Mouse (Mus musculus): ENCODE results near the gene Sipa1l3. TPM values are rescaled to one million over a fixed set of nuclear protein-coding genes. Genes with fewer than 3 reads are reported as not detected.

Sipa1l3 gene
- polyA plus RNA-seq, 1 experiment from 2014 or later: 14.8 TPM

DNA sequence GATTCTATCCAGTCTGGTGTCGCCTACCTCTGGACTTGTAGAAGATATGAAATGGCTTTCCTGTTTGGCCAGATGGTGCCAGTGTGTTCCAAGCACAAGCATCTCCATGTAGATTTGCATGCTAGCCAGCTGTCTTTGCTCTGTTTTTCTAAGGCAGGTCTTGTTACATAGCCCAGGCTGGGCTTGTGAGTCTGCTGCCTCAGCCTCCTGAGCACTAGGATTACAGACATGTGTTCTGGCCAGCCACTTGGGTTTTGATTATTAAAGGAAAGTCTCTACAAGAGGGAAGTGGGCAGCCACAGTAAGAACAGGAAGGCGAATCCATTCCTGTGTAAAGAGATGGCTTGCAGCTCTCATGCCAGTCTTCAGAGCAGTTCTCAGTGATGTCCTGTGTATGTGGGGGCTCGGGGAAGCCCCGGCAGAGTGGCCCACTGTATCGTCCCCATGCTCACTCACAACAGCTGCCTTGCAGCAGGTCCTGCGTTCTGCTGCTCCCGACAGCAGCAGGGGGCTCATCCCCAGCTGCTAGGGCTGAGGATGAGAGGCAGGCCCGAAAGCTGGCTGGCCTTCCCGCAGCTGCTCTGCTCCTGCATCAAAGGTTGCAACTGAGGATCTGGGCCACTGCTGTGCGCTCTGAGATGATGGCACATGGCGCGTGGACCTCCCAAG, 97.1 kb downstream of the Sipa1l3 start:
- ATAC-seq: peak; percentile 38; the same call in 1 of the 2 replicates
- Histone ChIP-seq H3K27ac (peak overlapping the region; percentile 76), H3K4me3 (replicated peaks) (no peak overlapping the region), H3K9me3 (no peaks in the 10 kb centered on the region), H3K4me2 (replicated peaks) (no peak overlapping the region), H3K36me3 (no peaks in the 10 kb centered on the region), H3K4me1 (replicated peaks) (peaks cover 31% of the 10 kb centered on the region), H3K9ac (replicated peaks) (peak overlapping the region; percentile 36; the same call in 1 of the 2 replicates), H3K27me3 (no peaks in the 10 kb centered on the region)
- 22% methylated on average over 12 of the region's 12 CpGs for WGBS

DNA sequence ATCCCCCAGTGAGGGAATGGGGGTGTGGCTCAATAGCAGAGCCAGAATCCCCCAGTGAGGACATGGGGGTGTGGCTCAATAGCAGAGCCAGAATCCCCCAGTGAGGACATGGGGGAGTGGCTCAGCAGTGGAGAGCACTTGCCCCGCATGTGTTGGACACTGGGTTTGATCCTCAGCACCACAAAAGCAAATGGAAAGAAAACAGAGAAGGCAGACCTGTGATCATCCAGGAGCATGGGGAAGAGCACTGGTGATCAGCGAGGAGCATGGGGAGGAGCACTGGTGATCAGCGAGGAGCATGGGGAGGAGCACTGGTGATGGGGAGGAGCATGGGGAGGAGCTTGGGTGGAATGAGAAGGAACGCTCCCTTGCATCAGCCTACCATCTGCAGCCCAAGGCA, 98.6 kb downstream of the Sipa1l3 start:
- no peak overlapping the region for H3K4me2 ChIP-seq (replicated peaks)
- H3K9ac ChIP-seq (replicated peaks): no peak overlapping the region
- H3K4me3 ChIP-seq (replicated peaks): no peak overlapping the region
- no peaks in the 10 kb centered on the region for H3K36me3 ChIP-seq
- WGBS: 60% methylated on average over 4 of the region's 4 CpGs
- no peaks in the 10 kb centered on the region for H3K9me3 ChIP-seq
- no peak overlapping the region for H3K27ac ChIP-seq
- ATAC-seq: no peak
- peaks cover 34% of the 10 kb centered on the region for H3K4me1 ChIP-seq (replicated peaks)
- no peaks in the 10 kb centered on the region for H3K27me3 ChIP-seq

DNA sequence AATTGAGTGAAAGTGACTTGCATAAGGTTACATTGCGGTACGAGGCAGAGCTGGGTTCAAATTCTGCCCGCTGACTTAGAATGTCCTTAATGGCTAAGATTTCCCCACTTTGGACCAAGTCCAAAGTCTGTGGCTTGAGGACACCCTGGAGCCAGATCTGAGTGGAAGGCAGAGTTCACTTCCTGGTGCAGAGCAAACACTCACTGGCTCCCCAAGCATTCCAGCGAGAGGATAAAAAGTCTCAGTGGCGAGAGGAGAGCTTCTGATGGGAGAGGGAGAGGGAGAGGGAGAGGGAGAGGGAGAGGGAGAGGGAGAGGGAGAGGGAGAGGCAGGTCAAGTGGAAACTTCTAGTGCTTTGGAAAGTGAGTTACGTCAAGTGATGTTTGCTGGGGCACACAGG, 100.2 kb downstream of the Sipa1l3 start:
- WGBS: 76% methylated on average over 6 of the region's 6 CpGs
- Histone ChIP-seq H3K4me2 (replicated peaks) (no peak overlapping the region), H3K36me3 (no peaks in the 10 kb centered on the region), H3K27me3 (no peaks in the 10 kb centered on the region), H3K9ac (replicated peaks) (no peak overlapping the region), H3K9me3 (no peaks in the 10 kb centered on the region), H3K4me3 (replicated peaks) (no peak overlapping the region), H3K27ac (no peak overlapping the region), H3K4me1 (replicated peaks) (peaks cover 33% of the 10 kb centered on the region)
- ATAC-seq: no peak

DNA sequence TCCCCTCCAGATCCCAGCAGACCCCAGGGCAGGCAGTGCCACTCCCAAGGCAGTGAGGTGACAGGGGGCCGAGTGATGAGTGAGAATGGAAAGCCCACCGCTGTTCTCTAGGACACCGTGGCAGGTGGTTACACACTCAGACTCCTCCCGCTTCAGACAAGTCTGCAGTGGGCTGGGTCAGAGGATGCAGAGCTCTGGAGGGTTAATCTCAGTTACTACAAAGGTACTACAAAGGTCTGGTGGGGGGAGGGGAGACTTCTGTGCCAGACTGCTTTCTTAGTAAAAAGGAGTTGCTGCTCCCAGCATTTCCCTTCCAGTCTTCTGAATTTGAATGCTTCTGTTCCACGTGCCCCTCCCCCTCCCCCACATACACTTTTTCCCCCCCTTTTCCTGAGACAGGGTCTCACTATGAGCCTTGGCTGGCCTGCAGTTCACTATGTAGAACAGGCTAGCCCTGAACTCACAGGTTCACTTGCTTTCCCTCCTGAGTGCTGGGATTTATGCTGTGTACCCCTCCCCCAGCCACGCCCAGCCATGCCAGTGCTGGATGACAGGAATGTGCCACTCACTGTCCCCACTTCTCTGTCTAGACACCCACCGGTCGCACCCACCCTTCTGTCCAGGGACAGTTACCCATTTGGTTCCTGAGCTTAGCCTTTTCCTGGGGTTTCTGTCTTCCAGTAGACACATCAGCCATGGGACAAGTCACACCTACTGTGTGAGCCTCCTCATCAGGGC, 100.9 kb downstream of the Sipa1l3 start:
- Histone ChIP-seq H3K9ac (replicated peaks) (no peak overlapping the region), H3K27me3 (no peaks in the 10 kb centered on the region), H3K36me3 (no peaks in the 10 kb centered on the region), H3K4me2 (replicated peaks) (no peak overlapping the region), H3K9me3 (no peaks in the 10 kb centered on the region), H3K4me1 (replicated peaks) (peaks cover 34% of the 10 kb centered on the region), H3K27ac (no peak overlapping the region), H3K4me3 (replicated peaks) (no peak overlapping the region)
- ATAC-seq: peak; percentile 58; the same call in 1 of the 2 replicates
- WGBS: 35% methylated on average over 8 of the region's 8 CpGs

DNA sequence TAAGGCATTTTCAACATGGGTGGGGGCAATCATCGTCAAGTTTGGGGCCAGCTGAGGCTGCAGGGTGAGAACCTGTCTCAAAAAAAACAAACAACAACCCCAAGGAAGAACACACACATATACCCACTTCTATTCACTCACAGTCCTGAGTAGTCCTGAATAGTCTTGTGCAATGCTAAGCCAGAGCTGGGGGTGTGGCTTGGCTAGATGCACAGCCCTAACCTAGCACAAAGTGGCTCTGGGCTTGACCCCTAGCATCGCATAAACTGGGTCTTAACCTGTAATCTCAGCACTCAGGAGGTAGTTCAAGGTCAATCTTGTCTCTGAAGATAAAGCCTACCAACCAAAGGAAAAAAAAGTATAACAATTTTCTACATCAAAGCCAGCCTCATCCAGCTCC, 101.5 kb downstream of the Sipa1l3 start:
- Histone ChIP-seq H3K27me3 (no peaks in the 10 kb centered on the region), H3K4me3 (replicated peaks) (no peak overlapping the region), H3K9me3 (no peaks in the 10 kb centered on the region), H3K27ac (no peak overlapping the region), H3K4me1 (replicated peaks) (peaks cover 35% of the 10 kb centered on the region), H3K4me2 (replicated peaks) (no peak overlapping the region), H3K36me3 (no peaks in the 10 kb centered on the region), H3K9ac (replicated peaks) (no peak overlapping the region)
- 0 out of 2 replicates have a peak, but pooled peaks have one; percentile 55 for ATAC-seq
- WGBS: 56% methylated on average over 2 of the region's 2 CpGs

DNA sequence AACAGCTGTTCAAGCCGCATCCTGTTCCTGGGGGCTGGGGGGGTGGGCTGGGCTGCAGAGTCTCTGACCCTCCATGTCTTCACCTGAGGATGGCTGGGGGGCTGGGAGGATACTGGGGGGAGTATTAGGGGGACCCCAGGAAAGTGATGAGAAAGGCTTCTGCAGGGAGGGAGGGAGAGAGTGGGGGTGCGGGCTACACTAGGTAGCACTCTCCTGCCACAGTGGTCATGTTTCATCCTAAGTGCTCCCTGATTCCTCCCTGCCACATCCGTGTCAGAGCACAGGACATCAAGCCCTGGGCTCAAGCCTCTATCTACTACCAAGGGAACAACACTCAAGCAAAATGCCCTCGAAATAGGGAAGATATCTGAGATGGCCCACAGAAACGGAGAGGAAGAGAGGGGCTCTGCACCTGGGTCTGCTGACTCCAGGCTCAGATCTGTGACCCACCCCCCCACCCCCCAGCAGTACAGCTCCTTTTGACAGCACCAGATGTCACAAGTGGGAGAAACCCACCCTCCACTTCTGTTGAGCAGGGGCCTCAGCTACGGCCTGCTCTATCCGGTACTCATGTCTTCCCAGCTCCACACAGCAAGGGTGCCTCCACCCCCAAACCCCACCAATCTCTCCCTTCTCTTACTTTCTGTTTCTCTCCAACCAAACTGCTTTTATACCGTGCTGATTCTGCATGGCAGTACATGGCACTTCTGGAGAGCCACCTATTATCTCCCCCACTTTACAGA, 106.4 kb downstream of the Sipa1l3 start:
- 66% methylated on average over 8 of the region's 8 CpGs for WGBS
- H3K9ac ChIP-seq (replicated peaks): no peak overlapping the region
- H3K4me2 ChIP-seq (replicated peaks): no peak overlapping the region
- H3K4me3 ChIP-seq (replicated peaks): no peak overlapping the region
- no peaks in the 10 kb centered on the region for H3K27me3 ChIP-seq
- H3K27ac ChIP-seq: peak overlapping the region; percentile 35; the same call in 1 of the 2 replicates
- no peak for ATAC-seq
- H3K9me3 ChIP-seq: no peaks in the 10 kb centered on the region
- peaks cover 36% of the 10 kb centered on the region for H3K4me1 ChIP-seq (replicated peaks)
- H3K36me3 ChIP-seq: no peaks in the 10 kb centered on the region

DNA sequence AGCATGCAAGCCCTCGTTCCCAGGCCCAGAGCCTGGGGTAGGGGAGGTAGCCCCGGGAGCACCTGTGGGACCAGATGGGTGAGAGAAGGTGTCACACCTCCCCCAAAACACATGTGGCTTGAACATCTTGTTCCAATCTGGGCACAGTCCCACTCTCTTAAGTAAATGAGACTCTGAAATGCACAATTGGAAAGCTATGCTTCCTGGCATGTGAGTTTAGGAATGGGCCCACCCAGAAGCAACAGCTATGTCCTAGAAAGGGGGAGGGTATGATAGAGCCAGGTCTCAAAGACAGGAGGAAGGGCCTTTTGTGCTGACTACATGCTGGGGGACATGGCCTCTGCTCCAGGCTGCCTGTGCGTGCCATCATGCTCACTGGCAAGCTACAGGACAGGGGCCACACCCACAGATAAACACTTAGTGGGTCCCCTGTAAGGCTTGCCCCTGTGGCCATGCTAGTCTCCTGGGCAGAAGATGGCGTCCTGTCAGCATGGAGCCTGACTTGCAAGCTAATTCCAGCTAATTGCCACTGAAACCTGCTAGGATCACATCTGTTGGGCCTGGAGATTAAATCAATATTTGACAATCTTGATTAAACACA, 107.1 kb downstream of the Sipa1l3 start:
- Histone ChIP-seq H3K4me1 (replicated peaks) (peaks cover 33% of the 10 kb centered on the region), H3K4me2 (replicated peaks) (no peak overlapping the region), H3K36me3 (no peaks in the 10 kb centered on the region), H3K4me3 (replicated peaks) (no peak overlapping the region), H3K27ac (peak overlapping the region; percentile 51; the same call in 1 of the 2 replicates), H3K27me3 (no peaks in the 10 kb centered on the region), H3K9me3 (no peaks in the 10 kb centered on the region), H3K9ac (replicated peaks) (no peak overlapping the region)
- WGBS: 56% methylated on average over 4 of the region's 4 CpGs
- ATAC-seq: 0 out of 2 replicates have a peak, but pooled peaks have one; percentile 35

DNA sequence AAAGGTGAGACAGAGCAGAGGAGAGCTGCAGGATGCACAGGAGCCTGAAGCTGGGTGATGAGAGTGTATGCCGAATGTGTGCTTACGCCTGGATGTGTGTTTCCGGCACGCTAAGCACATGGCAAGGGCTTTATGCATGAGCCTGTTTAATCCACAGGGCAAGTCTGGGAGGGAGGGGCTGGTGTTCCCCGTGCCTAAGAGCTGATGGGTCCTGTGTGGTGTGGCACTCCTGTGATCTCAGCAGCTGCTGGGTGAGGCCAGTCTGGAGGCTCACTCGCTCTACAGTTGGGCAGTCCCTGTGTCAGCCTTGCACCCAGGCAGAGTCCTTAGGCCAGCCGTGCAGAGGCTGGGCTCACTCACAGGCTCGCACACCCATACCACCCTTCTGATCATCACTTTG, 108.0 kb downstream of the Sipa1l3 start:
- Histone ChIP-seq H3K9me3 (no peaks in the 10 kb centered on the region), H3K4me3 (replicated peaks) (no peak overlapping the region), H3K4me1 (replicated peaks) (peaks cover 30% of the 10 kb centered on the region), H3K9ac (replicated peaks) (no peak overlapping the region), H3K4me2 (replicated peaks) (no peak overlapping the region), H3K27ac (no peak overlapping the region), H3K36me3 (no peaks in the 10 kb centered on the region), H3K27me3 (no peaks in the 10 kb centered on the region)
- peak; percentile 24; the same call in 1 of the 2 replicates for ATAC-seq
- WGBS: 70% methylated on average over 8 of the region's 8 CpGs

DNA sequence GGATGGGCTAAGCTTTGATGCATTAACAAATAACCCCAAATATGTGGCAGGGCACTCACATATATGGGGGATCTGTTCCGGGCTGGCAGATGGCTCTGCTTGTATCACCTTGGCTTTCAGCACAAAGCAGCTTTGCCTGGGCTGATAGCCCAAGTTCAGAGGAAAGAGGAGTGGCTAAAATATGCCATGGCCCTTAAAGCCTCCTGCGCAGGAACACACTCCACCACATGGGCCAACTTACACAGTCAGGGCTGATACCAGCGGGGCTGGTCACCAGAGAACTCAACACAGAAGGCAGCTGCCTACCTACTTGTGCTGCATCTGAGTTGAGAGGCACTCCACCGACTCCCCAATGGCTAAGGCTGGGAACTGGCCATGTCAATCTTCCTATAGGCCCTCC, 111.6 kb downstream of the Sipa1l3 start:
- Histone ChIP-seq H3K9ac (replicated peaks) (no peak overlapping the region), H3K27me3 (no peaks in the 10 kb centered on the region), H3K4me3 (replicated peaks) (no peak overlapping the region), H3K9me3 (0 out of 2 replicates have a peak, but pooled peaks cover 5% of the 10 kb centered on the region), H3K36me3 (peaks cover 3% of the 10 kb centered on the region; the same call in 1 of the 2 replicates), H3K4me2 (replicated peaks) (no peak overlapping the region), H3K27ac (no peak overlapping the region), H3K4me1 (replicated peaks) (peaks cover 21% of the 10 kb centered on the region)
- WGBS: 82% methylated on average over 4 of the region's 4 CpGs
- ATAC-seq: no peak

DNA sequence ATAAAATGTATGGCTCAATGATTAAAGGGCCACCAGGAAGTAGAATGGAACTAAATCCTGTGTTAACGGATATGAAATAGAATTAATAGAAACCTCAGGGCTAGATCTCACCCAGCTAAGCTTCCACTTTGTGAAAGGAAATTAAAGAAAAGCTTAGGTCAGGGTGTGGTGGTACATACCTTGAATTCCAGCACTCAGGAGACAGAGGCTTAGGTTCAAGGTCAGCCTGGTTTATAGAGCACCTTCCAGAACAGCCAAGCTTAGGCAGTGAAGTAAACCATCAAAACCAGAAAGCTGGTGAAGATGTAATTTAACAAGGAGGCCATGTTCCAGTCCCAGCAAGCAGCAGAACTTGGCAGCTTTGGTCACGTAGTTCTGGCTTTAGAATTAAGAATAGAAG, 114.3 kb downstream of the Sipa1l3 start:
- Histone ChIP-seq H3K9ac (replicated peaks) (no peak overlapping the region), H3K4me3 (replicated peaks) (no peak overlapping the region), H3K4me1 (replicated peaks) (no peaks in the 10 kb centered on the region), H3K4me2 (replicated peaks) (no peak overlapping the region), H3K36me3 (peaks cover 23% of the 10 kb centered on the region), H3K9me3 (0 out of 2 replicates have a peak, but pooled peaks cover 5% of the 10 kb centered on the region), H3K27me3 (no peaks in the 10 kb centered on the region), H3K27ac (no peak overlapping the region)
- WGBS: 93% methylated on average over 2 of the region's 2 CpGs
- no peak for ATAC-seq

DNA sequence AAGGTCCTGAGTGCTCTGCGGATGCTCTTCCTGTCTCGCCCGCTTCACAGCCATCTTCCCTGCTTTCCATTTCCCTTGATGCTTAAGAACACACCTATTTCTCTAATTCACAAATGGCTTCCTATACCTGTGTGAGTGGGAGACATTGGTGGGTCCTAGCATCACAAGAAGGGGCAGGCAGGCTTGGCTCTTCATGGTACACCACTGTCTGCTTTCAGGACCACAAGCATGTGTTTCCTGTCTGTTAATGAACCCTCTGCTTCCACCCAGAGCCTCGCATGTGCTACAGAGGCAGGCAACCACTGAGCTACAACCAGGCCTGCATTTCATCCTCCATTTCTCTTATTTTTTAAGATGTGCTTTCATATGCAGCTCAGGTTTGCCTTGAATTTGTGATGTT, 116.4 kb downstream of the Sipa1l3 start:
- Histone ChIP-seq H3K27me3 (no peaks in the 10 kb centered on the region), H3K4me1 (replicated peaks) (no peaks in the 10 kb centered on the region), H3K9me3 (0 out of 2 replicates have a peak, but pooled peaks cover 5% of the 10 kb centered on the region), H3K27ac (no peak overlapping the region), H3K4me2 (replicated peaks) (no peak overlapping the region), H3K4me3 (replicated peaks) (no peak overlapping the region), H3K36me3 (peaks cover 31% of the 10 kb centered on the region), H3K9ac (replicated peaks) (no peak overlapping the region)
- 94% methylated on average over 4 of the region's 4 CpGs for WGBS
- ATAC-seq: no peak
